Mouse (Mus musculus): ENCODE data around the gene Olfr1310.

DNA sequence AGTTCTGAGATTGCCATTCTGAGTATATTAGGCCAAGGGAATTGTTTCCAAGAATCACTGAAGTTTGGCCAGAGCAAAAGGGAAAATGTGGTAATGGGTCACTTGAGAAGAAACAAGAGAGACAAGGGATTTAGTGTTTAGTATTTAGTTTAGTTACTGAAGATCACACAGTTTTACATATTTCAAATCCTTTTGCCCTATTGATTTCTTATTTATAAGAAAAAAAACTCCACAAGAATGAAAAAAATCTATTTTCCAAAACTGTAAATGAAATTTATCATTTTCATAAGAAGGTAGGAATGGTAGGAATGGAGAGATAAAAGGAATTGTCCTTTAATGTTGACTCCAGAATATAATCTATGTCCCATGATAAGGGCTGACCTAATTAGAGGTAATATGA lies at the start of gene Olfr1310:
- TF ChIP-seq CTCF (IDR thresholded peaks at IDR 0.05; ENCODE audit: control insufficient read depth, insufficient read depth, low read length) (no peak), POLR2A (IDR thresholded peaks at IDR 0.05; ENCODE audit: borderline replicate concordance, control insufficient read depth, low read depth, low read length) (no peak)
